Mouse (Mus musculus): ENCODE results near the gene Alkal2.

GRCm38 (mm10) chr12:30897039-30897438 is 12.9 kb downstream of the Alkal2 start:
- TF ChIP-seq CTCF (IDR thresholded peaks at IDR 0.05; ENCODE audit: borderline replicate concordance, insufficient read depth, low read length) (no peak), POLR2A (IDR thresholded peaks at IDR 0.05; ENCODE audit: low read depth, low read length) (no peak)
